Mouse (Mus musculus) brain, embryonic 14.5 days (tissue): ENCODE measurements around the gene Mettl14. TPM values are rescaled to one million over a fixed set of nuclear protein-coding genes. Genes with fewer than 3 reads are reported as not detected.
A peak's percentile ranks its signal among the peaks of the same experiment; 100 is the strongest.

Experiments
- DNase-seq: peaks from one replicate; pipeline ENCODE4 v3.0.0-alpha.2; 2011; ENCODE audit warnings: low read depth
- CTCF ChIP-seq: fragments of 200-500 bp; IDR thresholded peaks from 2 replicates; pipeline ENCODE4 v1.5.1; 2012; ENCODE audit warnings: inconsistent platforms, mild to moderate bottlenecking, moderate library complexity, borderline replicate concordance; ENCODE audit not compliant: insufficient read depth, insufficient read length; ENCODE audit errors: extremely low read depth
- POLR2A ChIP-seq: fragments of 200-500 bp; IDR thresholded peaks from 2 replicates; pipeline ENCODE4 v1.6.1; 2012; ENCODE audit warnings: mild to moderate bottlenecking, inconsistent platforms, borderline replicate concordance; ENCODE audit not compliant: poor library complexity, insufficient read depth, insufficient read length, severe bottlenecking; ENCODE audit errors: extremely low read depth
- polyA plus RNA-seq: library from polyadenylated mRNA; depleted of rRNA; stranded (reverse); fragments of >200 nt; gene quantifications from 2 replicates; pipeline ENCODE4 v1.2.3, GENCODE M21; 2012

Mettl14 gene
- polyA plus RNA-seq, 1 experiment = 15.9 TPM

GRCm38 (mm10) chr3:123350602-123351001 is 35.3 kb downstream of the Mettl14 start:
- no peak for DNase-seq
- TF ChIP-seq POLR2A (no peak), CTCF (no peak)

GRCm38 (mm10) chr3:123348080-123348802 is 37.7 kb downstream of the Mettl14 start:
- TF ChIP-seq POLR2A = no peak
- TF ChIP-seq CTCF = no peak
- DNase-seq = peak; percentile 64

GRCm38 (mm10) chr3:123343690-123344089 is 42.2 kb downstream of the Mettl14 start:
- DNase-seq = no peak
- TF ChIP-seq POLR2A (no peak), CTCF (no peak)

GRCm38 (mm10) chr3:123341049-123341448 is 44.9 kb downstream of the Mettl14 start:
- TF ChIP-seq POLR2A (no peak), CTCF (no peak)
- DNase-seq = no peak

- no peak for DNase-seq
- TF ChIP-seq POLR2A (no peak), CTCF (no peak)
Observed at GRCm38 (mm10) chr3:123338666-123339195, 47.2 kb downstream of the Mettl14 start.

GRCm38 (mm10) chr3:123337853-123338252 is 48.1 kb downstream of the Mettl14 start:
- TF ChIP-seq POLR2A (no peak), CTCF (no peak)
- DNase-seq = no peak

- TF ChIP-seq POLR2A (no peak), CTCF (no peak)
- no peak for DNase-seq
Observed at GRCm38 (mm10) chr3:123336951-123337350, 49.0 kb downstream of the Mettl14 start.

- TF ChIP-seq POLR2A = no peak
- TF ChIP-seq CTCF = no peak
- DNase-seq = no peak
Observed at GRCm38 (mm10) chr3:123336455-123336854, 49.5 kb downstream of the Mettl14 start.

GRCm38 (mm10) chr3:123335480-123335879 is 50.4 kb downstream of the Mettl14 start:
- TF ChIP-seq CTCF (no peak), POLR2A (no peak)
- DNase-seq = peak; percentile 48

- DNase-seq = peak; percentile 32
Observed at GRCm38 (mm10) chr3:123334947-123335346, 51.0 kb downstream of the Mettl14 start.

GRCm38 (mm10) chr3:123333055-123333424 is 52.9 kb downstream of the Mettl14 start:
- TF ChIP-seq CTCF = no peak
- no peak for TF ChIP-seq POLR2A
- peak; percentile 23 for DNase-seq

More at GRCm38 (mm10) chr3:123334947-123335346, 51.0 kb downstream of the Mettl14 start:
- TF ChIP-seq POLR2A (no peak), CTCF (no peak)
